Mouse (Mus musculus) neutrophil, adult 5-6 weeks (primary cell): Measurements from ENCODE around the gene Syngr4. TPM values are rescaled to one million over a fixed set of nuclear protein-coding genes. Genes with fewer than 3 reads are reported as not detected.
A peak's percentile ranks its signal among the peaks of the same experiment; 100 is the strongest.
"Not testable (repeated sequence)": the region's sequence is repeated elsewhere in the genome, so short reads cannot be mapped to it uniquely, and the experiment has no call there.

Source experiments
- ATAC-seq: fragments of 151-379, 151-347 bp; 2 replicates; pipeline ENCODE4 v1.8.0; 2017; ENCODE audit warnings: mild to moderate bottlenecking, moderate TSS enrichment; ENCODE audit not compliant: insufficient number of reproducible peaks, poor library complexity, low FRiP score, severe bottlenecking; ENCODE audit errors: extremely low read depth
- total RNA-seq: library from RNA; stranded (forward); fragments of 200-1000 nt; gene quantifications from 2 replicates; pipeline ENCODE4 v1.2.3, GENCODE M21; 2017

The Syngr4 gene
- total RNA-seq, 1 experiment from 2014 or later, result not detected

DNA sequence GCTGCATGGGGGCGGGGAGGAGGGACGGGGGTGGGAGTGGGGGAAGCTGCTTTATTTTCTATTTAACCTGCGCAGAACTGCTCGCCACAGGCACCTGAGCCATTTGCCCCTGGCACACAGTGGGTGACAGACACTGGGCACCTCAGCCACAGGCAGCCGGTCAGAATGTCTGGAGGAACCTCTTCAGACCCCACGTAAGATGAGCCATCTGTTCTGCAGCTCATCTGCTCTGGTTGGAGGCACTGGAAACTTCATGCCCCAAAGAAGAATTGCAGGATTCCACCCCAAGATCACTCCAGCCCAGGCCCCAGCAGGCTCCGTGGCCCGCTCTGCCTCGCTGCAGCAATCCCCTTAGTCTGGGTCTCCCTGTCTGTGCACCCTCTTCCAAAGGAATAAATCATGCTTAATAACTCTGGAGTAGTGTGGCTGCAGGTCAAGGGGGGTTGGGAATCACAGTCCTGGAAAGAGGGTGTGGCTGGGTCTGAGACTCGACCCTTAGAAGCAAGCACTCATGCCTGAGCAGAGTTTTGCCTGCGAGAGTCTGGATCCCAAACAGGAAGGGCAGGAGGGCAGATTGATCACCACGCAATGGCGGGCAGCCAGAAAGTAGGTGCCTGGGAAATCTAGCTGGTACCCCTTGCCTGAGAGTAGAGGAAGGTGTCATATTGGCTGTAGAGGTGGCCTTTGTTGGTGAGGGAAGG, 20.6 kb upstream of the Syngr4 start:
- ATAC-seq, result no peak

- ATAC-seq, result peak; percentile 58
Observed at GRCm38 (mm10) chr7:45916056-45917003, 19.8 kb upstream of the Syngr4 start.

- no peak for ATAC-seq
Observed at GRCm38 (mm10) chr7:45915011-45915410, 18.5 kb upstream of the Syngr4 start.

GRCm38 (mm10) chr7:45914067-45914466, 17.6 kb upstream of the Syngr4 start:
- no peak for ATAC-seq

DNA sequence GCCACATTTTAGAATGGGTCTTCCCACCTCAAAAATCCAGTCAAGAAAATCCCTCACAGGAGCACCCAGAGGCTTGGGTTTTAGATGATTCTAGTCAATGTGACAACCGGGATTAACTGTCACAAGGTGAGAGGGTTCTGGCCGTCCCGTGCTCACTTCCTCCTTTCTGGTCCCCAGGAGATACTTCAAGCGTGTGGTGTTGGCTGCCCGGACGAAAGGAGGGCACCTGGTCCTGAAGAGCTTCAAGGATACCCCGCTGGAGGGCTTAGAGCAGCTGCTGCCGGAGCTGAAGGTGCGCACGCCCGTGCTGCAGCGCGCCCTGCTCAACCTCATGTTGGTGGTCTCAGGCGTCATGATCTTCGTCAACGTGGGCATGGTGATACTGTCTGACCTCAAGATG, 12.6 kb upstream of the Syngr4 start:
- ATAC-seq, result no peak

DNA sequence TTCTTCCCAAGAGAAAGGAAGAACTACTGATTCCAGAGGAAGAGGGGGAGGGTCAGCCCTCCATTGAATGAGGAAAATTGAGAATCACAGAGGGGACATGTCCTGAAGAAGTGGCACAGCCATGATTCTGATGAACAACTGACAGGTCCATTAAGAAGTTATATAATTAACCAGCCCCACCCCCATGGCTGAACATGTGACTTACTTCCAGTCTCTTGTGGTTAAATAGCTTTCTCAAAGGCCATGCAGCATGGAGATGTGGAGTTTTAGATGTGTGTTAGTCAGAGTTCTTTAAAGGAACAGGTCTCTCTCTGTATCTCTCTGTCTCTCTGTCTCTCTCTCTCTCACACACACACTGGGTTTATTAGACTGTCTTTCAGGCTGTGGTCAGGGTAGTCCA, 11.9 kb upstream of the Syngr4 start:
- ATAC-seq, result no peak

DNA sequence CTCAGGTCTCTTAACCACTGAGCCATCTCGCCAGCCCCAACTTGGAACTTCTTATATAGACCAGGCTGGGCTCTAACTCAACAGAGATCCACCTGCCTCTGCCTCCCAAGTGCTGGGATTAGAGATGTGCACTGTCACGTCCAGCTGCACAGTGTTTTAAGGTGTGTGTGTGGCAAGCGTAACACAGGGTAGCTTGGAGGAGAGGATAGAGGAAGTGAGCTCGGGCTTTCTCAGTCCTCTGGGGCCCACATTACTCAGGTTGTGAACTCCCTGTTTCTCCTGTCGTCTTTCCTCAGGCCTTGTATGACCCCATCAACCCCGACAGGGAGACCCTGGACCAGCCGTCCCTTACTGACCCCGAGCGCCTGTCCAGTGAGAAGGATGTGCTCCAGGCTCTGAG, 10.1 kb upstream of the Syngr4 start:
- ATAC-seq, result 0 out of 2 replicates have a peak, but pooled peaks have one; percentile 36

DNA sequence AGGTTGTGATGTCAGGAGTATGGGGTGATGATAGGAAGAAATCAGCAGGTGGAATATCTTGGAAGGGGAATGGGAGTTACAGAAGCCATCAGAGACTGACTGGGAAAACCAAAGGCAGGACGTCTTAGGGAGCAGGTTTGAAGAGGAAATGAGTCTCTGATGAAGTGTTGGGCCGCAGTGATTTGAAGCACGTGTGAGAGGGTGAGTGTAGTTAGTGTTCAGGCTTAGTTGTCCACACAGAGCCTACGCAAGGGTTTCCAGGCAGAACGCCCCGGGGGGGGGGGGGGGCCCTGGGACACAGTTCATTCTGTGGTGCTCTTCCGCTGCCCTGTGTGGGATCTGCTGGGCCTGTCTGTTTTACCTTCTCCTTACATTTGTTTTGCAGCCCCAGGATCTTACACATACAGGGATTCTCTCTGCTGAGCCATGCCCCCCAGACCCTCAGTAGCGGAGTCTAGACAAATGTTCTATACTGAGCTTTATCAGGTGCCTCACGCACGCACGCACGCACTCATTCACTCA, 6.0 kb upstream of the Syngr4 start:
- no peak for ATAC-seq

GRCm38 (mm10) chr7:45901562-45901961, 5.0 kb upstream of the Syngr4 start:
- ATAC-seq, result no peak

- peak; percentile 24; the same call in 1 of the 2 replicates for ATAC-seq
Observed at GRCm38 (mm10) chr7:45898125-45898524, 1.6 kb upstream of the Syngr4 start.

DNA sequence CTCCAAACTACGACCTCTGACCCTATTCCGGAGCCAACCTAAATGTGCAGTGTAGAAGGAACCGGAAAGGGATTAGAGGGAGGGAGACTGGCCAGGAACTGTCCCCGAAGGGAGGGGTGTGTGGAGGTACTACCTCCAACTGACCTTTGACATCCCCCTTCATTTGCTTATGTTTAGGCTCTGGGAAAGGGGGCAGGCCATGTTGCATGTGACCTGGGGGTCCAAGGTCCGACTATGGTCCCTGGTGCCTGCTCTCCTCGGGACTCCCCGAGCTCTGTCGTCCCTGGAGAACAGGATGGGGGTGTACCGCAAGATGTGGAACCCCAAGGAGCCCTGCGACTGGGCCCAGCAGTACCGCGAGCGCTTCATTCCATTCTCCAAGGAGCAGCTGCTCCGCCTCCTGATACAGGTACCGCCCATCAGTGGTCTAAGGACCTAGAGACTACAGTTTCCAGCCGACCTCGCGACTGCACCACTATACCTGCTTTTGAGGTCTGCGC, 794 bp upstream of the Syngr4 start:
- no peak for ATAC-seq

DNA sequence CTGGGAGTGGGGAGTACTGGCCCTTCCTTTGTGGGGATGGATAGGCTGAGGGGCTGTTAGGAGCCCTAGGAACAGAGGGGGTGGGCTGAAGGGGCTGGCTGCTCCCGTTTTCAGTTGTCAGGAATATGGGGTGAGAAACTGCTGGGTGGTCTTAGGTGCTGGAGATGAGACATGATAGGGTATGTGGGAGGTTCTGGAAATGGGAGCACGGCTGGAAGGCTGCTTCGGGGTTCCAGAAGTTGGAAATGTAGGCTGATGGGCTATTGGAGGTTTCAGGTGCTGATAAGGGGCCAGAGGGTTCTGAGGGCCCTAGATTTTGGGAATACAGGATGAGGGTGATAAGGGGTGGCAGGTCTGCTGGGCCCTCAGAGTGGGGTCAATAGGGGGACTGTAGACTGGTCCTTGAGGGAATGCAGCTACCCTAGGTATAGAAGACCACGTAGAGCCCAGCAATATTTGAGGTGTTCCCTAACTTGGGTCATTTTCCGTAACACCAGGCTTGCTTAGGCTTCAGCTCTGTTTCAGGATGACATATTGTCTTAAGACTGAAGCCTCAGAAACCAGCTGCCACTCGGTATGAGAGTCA, 490 bp downstream of the Syngr4 start:
- ATAC-seq, result no peak

DNA sequence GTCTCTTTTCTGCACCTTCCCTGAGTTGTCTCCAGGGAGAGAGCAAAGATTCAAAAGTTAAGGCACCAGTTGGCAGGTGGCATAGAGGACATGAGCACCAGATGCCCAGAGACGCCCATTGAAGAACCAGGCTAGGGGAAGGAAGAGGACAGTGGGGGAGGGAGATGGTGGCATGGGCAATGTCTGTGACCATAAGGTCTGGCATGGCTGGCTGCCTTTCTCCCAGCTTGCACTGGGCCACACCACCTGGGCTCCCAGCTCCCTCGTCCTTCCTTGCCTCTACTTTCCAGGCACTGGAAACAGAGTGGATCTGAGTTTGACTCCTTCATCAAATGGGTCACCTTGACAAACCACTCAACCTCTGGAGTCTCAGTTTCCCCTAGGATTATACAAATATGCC, 3.9 kb downstream of the Syngr4 start:
- ATAC-seq, result no peak

DNA sequence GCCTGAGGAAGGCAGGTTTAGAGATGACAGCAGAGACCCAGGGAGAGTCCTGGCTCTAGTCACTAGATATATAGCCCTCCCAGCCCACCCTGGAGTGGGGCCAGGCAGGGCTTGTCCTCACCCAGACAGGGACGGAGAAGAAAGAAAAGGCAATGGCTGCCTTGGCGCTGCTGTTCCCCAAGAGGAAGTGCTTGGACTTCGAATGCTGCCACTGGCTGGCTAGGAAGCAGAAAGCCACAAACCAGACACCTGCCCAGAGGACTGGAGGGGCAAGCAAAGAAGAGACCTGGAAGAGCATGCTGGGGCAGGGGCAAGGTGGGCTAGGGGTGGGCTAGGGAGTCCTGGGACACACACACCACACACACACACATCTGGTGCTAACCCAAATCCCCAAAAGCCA, 9.3 kb downstream of the Syngr4 start:
- ATAC-seq, result no peak

- no peak for ATAC-seq
Observed at GRCm38 (mm10) chr7:45881011-45881410, 15.5 kb downstream of the Syngr4 start.

- ATAC-seq, result no peak
Observed at GRCm38 (mm10) chr7:45880531-45880930, 16.0 kb downstream of the Syngr4 start.

- ATAC-seq, result not testable (repeated sequence)
Observed at GRCm38 (mm10) chr7:45878278-45878677, 18.2 kb downstream of the Syngr4 start, which contains the start of gene Grin2d. TSS of gene Grin2d (minus strand) at chr7:45878378.

GRCm38 (mm10) chr7:45876895-45877294, 19.6 kb downstream of the Syngr4 start:
- no peak for ATAC-seq
